Mouse (Mus musculus) CD4-positive, CD25-positive, alpha-beta regulatory T cell, adult 4 months (primary cell): ENCODE measurements around the gene Opa3. TPM values are rescaled to one million over a fixed set of nuclear protein-coding genes. Genes with fewer than 3 reads are reported as not detected.

Experiments used
- ATAC-seq: one replicate; pipeline ENCODE4 v1.8.0; 2017
- polyA plus RNA-seq, 2 experiments: library from polyadenylated mRNA; unstranded; fragments of 100-300 nt; shearing (Covaris generic); gene quantifications; one replicate each; pipeline ENCODE4 v1.2.1; 2017

Opa3 gene
- polyA plus RNA-seq, 2 experiments from 2014 or later = 15.2 to 24.0 TPM

DNA sequence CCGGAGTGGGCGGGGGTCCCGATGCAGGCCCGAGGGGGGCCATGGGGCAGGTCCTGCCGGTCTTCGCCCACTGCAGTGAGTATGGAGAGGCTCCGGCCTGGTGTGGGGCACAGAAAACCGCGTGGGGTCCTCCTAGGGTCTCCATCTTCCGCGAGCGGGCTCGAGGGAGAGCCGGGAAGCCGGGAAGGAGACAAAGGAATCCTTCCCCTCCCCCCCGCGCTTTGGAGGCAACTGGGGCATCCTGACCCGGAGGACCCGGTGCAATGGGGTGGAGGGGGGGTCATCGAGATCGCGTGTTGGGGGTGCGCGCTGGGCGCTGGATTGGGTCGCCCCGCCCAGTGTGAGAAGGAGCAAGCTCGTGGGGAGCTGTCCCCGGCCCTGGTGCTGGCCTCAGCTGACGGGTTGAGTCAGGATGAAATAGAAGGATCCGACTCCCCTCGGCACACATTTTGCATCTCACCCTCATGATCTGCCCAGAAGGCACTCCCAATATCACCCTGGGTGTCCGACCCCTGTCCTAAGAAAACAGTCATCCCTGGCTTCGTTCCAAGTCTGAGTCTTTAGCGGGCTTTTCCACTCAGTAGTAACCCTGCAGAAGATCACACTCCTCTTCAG lies 54.8 kb downstream of the Opa3 start:
- ATAC-seq = peak; percentile 38

DNA sequence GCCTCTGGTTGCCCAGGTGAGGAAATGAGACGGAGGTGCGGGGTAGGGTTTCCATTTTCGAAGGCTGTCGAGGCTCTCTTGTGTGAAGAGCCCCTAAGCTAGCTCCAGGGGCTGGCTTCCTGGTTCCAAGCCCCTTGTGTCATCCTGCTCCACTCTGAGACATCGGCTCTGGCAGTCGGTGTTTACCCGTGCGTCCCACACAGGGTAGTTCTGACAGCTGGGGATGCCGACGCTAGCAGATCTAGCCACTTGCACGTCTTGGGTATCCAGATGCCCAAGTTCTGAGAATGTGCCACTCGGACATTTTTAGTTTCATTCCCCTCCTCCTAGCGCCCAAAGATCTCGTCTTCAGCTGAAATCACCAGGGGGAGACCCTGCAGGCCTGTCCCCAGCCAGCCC lies 55.3 kb downstream of the Opa3 start:
- no peak for ATAC-seq

DNA sequence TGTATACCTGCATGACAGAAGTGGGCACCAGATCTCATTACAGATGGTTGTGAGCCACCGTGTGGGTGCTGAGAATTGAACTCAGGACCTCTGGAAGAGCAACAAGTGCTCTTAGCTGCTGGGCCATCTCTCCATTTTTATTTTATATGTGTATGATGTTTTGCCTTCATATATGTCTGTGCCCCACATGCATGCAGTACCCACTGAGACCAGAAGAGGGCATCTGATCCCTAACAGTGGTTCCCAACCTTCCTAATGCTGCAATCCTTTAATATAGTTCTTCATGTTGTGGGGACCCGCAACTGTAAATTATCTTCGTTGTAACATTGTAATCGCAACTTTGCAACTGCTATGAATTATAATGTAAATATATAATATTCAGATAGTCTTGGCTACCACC lies 56.6 kb downstream of the Opa3 start:
- no peak for ATAC-seq

DNA sequence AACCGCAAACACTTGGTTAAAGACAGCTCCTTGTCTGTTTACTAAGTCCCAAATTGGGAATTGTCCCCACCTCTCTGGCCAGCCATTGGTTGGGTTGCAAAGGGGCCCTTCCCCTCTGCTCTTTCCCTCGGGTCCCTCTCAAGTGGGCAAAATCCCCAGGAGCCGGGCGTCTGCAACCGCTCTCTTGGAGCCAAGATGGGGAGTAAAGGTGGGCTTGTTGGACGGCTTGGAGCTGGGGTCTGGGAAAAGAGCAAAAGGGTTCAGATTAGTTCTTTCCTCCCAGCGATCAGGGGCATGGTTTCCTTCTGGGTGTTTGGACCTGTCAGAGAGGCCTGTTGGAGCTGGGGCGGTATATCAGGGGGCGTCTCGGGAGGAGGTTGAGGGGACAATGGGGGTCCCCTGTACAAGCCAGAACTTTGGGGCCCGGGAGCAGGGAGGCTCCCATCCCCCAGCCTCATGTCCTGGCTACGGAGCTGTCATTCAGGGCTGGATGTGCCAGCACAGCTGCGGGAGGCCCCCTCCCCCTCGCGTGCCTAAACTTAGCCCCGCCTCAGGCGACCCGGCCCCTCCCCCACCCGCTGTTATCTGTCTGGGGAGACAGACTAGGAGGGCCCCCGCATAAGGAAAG lies 62.9 kb downstream of the Opa3 start:
- no peak for ATAC-seq

DNA sequence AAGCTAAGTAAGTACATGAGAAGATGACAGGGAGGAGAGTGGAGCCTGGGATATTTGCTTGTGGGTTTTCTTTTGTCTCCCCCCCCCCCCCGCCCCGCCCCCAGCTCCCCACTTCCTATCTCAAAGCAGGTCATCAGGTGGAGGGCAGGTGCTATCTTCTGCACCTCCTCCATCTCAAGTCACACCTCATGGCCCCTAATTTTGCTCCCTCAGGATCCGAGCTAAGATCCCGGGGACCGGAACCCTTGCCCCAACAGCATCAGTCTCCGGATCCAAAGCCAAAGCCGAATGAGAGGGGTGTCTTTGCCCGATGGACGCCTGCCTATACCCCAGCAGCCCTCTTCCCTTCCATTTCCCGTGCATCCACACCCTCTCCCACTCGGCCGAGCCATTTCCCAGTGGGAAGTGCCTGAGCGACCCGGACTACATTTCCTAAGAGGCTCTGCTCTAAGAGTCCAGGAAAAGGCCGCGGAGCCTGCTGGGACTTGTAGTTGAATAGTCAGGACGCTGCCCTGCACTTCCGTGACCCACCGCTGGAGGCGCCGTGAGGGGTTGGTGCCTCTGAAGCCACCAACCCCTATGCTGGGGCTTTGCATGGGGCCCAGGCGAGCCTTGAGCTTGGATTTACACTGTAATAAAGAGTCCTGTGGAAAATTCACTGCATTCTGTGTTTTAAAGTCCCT lies 67.5 kb downstream of the Opa3 start:
- peak; percentile 80 for ATAC-seq

DNA sequence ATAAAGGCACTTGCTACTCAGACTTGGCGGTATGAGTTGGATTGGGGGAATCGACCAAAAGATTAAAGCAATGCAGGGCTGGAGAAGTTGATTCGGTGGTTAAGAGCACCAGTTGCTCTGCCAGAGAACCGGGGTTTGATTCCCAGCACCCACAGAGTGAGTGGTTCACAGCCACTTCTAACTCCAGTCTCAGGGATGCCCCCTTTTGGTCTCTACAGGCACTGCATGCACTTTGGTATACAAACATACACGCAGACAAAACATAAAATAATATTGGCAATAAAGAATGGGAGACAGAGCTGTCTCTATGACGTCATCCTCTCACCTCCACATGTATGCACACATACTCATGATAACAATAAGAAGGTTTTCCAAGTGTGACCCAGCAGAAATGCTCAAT lies 68.9 kb downstream of the Opa3 start:
- ATAC-seq = no peak

DNA sequence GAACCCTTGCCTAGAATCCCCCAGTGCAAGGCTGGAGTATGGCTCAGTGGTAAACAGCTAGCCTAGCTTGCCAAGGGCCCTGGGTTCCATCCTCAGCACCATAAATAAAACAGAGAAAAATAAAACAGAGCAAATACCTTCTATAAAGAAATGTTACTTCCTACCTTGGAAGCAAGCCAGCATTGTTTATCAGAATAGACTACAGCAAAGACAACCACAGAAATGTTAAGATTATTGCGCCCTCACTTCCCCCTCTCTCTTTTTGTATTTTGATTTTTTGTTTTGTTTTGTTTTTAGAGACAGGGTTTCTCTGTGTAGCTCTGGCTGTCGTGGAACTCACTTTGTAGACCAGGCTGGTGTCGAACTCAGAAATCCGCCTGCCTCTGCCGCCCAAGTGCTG lies 69.7 kb downstream of the Opa3 start:
- ATAC-seq = no peak

DNA sequence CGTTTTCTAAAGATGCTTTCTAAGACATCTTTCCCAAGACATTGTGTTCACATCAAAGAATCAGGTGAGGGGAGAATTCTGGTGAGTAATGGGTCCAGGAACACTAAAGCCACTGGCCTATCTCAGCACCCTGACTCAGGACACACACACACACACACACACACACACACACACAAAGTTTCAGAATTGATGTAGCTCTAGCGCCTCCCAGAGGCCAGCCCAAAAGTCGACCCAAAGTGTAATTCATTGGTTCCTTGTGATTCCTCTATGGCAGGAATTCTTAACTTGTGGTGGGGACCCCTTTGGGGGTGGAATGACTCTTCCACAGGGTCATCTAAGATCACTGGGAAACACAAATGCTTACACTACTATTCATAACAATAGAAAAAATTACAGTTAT lies 71.1 kb downstream of the Opa3 start:
- ATAC-seq = no peak

DNA sequence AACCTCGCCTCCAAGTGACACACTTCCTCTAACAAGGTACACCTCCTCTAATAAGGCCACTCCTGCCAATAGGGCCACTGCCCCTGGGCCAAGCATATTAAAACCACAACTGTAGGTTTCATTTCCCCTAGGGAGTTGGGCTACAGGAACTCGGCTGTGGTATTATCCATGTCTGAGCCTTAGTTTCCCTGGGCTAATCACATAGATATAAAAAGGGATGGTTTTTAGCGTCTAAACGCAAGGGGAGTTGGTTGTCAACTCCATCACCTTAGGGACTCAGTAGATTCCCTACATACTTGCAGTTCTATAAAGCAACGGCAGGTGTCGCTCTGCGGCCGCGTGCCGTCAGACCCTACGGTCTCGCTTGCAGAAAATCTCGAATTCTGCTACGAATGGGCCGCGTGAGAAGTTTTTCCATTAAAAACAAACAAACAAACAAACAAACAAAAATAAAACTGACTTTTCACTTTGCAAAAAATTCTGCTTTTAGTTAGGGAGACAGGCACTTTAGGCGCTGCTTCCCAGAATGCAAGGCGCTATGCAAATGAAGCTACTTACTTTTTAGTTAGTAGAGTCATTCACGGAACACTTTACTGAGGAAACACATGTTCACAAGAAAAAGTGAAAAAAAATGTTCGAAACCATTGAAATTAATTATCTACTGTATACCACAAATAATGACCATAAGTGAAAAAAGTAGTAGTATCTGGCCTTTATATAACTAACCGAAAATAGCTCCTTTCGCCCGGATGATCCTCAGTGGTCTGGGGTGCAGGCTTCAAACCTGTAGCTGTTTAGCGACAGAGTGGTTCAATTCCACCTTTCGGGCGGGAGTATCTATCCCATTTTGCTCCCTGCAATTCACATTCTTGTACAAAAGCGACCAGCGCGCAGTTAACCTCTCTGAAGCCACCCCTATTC lies 72.6 kb downstream of the Opa3 start:
- ATAC-seq = peak; percentile 69

DNA sequence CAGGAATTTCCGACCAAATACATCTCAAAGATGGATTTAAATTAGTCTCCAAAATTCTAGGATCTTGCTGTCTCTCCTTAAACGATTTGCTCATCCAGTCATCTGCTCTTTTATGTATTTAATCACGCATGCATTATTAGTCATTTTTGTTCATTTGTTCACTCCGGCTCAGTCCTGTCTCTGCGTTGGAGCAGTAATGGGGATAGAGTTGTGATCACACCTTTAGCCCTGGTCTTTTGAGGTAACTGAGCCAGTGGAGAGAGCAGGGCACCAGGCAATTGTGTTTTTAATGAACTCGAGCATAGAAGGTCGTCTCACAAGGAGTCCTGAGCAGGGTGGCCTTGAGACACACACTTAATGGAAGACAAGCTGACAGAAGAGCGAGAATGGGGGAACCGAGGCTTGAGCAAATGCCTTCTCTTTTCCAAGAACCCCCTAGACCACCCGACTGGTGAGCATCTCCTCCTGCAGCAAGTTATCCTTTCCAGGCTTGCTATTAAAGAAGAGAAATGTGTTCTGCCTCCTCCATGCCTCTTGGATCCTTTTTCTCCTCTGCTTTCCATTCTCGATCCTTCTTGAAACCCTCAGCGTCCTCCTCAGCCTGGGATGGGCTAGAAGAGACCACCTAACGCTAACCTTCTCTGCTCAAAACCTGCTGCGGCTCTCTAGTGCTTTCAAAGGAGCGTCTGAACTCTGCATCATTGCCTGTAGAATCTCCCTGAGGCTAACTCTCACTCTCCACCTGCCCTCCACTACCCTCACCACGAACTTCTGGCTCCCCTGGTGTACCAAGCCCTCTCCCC lies 73.5 kb downstream of the Opa3 start:
- no peak for ATAC-seq

DNA sequence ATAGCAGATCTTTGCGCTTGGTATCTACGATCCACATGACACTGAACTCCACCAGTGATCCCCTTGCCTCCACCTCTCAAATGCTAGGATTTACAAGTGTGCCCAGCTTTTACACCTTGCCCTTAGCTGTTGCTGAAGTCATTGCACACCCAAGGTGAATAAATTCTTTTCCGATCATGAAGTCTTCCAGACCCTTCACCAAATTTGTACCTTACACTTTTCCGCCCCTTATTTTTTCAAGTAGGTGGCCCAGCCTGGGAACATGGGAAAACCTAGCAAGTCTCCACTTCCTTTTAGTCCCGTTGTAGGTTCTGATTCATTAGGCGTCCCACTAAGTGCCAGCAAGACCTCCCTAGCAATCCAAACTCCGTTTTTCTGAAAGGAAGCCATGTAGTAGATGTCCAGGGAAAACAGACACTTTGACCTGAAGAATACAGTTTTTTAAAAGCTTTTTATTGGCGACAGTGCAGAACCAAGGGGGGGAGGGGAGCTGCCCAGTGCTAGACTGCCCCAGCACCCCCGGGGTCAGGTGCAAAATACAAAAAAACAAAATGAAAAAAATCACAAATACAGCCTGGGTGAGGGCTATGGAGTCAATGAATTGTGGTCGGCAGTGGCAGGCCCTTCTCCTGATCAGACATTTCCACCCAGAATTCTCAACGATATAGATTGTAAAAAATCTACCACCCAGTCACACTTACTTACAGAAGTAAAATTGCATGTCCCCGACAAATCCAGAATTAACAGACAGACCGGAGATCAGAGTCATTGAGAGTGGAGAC lies 74.3 kb downstream of the Opa3 start:
- ATAC-seq = no peak

DNA sequence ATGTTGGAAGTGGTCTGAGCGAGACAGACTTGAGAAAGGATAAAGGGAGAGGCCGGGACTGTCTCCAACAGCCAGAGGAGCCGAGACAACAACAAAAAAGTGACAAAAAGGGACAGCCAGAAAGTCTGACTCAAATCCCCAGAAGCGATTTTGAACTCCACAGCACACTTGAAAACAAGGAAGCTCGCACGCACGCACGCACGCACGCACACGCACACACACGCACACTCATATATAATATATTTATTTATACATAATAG lies 74.8 kb downstream of the Opa3 start:
- ATAC-seq = no peak

DNA sequence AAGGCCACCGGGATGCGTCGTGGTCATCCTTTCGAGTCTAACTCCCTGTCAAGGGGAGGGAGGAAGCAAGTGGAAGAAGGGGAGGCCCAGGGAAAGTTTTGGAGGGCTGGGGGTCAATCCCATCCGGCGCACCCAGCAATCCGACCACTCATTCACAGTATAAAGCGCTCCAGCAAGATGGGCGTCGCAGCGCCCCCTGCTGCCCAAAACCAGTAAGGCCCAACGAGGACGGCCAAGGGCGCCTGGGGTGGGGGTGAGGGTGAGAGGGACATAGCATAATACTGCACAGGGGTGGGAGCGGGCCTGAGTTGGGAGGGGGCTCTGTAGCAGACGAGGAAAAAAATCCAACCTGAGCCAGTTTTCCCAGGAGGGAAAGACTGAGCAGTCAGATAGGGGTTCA lies 75.6 kb downstream of the Opa3 start:
- ATAC-seq = peak; percentile 28

DNA sequence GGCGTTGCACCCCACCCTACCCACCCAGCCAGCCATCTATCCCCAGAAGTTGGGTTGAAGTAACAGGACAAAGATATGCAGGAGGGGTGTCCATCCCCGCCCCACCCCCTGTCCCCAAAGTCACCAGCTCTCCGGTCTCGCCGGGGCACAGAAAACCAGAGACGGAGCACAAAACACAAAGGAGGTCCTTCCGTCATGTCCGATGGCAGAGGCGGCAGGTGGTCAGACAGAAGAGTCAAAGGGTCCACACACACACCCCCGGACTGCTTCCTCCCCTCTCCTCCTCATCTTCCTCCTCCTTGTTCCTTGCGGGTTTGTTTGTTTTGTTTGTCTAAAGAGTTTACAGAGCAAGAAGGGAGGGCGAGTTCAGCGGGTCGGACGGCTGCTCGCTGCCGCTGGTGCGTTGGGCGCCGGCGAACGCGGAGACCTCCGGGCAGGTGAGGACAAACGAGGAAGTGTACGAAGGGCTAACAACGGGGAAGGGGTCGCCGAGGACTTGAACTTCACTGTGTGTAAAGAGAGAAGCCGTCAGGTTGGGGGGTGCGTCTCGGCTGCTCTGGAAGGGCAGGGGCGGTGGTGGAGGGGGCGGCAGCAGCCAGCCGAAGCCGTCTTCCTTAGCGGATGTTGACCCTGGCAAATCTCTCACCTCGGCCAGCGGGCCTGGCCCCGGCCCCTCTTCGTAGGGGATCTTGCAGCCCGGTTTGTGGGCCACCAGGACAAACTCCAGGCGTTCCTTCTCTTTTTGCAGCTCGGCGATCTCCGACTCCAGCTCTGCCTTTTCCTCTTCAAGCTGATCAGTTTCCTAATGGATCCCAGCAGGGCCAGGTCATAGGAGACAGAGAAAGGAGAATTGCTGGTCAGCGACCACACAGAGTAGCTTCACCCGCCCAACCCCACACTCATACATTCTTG lies 76.6 kb downstream of the Opa3 start:
- ATAC-seq = no peak

DNA sequence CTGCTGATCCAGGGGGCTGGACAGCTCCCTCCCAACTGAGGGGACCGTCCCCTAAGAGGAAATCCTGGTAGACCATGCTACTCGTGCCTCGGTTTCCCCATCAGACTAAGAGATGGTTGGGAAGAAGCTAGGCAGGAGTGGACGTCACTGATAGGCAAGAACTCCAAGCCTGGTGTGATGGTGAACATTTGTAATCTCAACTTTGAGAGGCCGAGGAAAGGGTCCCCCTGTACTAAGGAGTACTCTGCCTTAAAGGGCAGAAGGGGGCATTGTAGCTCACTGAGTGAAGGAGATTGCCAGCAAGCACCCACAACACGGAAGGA lies 77.2 kb downstream of the Opa3 start:
- no peak for ATAC-seq

Other genes starting within 250 kb of the Opa3 start
- gene Nanos2, start 240.9 kb upstream of the Opa3 start, polyA plus RNA-seq = not detected
- 1 to 10 TPM; 1.7 to 3.0 TPM for gene Mypop, start 237.1 kb upstream of the Opa3 start, polyA plus RNA-seq
- gene Irf2bp1, start 224.3 kb upstream of the Opa3 start, polyA plus RNA-seq = 1 to 10 TPM; 2.0 to 2.4 TPM
- gene Foxa3, start 204.8 kb upstream of the Opa3 start, polyA plus RNA-seq = not detected
- 1 to 10 TPM; 5.0 to 6.4 TPM for gene Sympk, start 204.0 kb upstream of the Opa3 start, polyA plus RNA-seq
- gene Rsph6a, start 173.6 kb upstream of the Opa3 start, polyA plus RNA-seq = not detected
- not detected for gene Dmwd, start 152.1 kb upstream of the Opa3 start, polyA plus RNA-seq
- gene Dmpk, start 144.5 kb upstream of the Opa3 start, polyA plus RNA-seq = under 1 TPM in 1 of 2 experiments, not detected in 1; 0.44 TPM
- gene Six5, start 133.7 kb upstream of the Opa3 start, polyA plus RNA-seq = under 1 TPM; 0.46 to 0.83 TPM
- not detected for gene Gm4969, start 110.0 kb upstream of the Opa3 start, polyA plus RNA-seq
- 10 to 100 TPM; 23.1 to 29.0 TPM for gene Fbxo46, start 108.5 kb upstream of the Opa3 start, polyA plus RNA-seq
- 10 to 100 TPM in 1 of 2 experiments, 1 to 10 TPM in 1; 9.1 to 17.8 TPM for gene Qpctl, start 79.0 kb upstream of the Opa3 start, polyA plus RNA-seq
- 10 to 100 TPM; 63.0 to 77.3 TPM for gene Snrpd2, start 78.6 kb upstream of the Opa3 start, polyA plus RNA-seq
- gene Gipr, start 62.2 kb upstream of the Opa3 start, polyA plus RNA-seq = not detected
- gene Eml2, start 51.9 kb upstream of the Opa3 start, polyA plus RNA-seq = 10 to 100 TPM in 1 of 2 experiments, 1 to 10 TPM in 1; 10.0 to 30.1 TPM
- gene Gpr4, start 15.8 kb upstream of the Opa3 start, polyA plus RNA-seq = under 1 TPM in 1 of 2 experiments, not detected in 1; 0.11 TPM
- 100 to 1,000 TPM in 1 of 2 experiments, 10 to 100 TPM in 1; 52.3 to 109 TPM for gene Vasp, start 43.5 kb downstream of the Opa3 start, polyA plus RNA-seq
- gene Ppm1n, start 51.7 kb downstream of the Opa3 start, polyA plus RNA-seq = 1 to 10 TPM; 1.7 to 2.1 TPM
- gene Rtn2, start 54.3 kb downstream of the Opa3 start, polyA plus RNA-seq = not detected
- gene Fosb, start 81.7 kb downstream of the Opa3 start, polyA plus RNA-seq = 1 to 10 TPM in 1 of 2 experiments, under 1 TPM in 1; 0.35 to 2.7 TPM
- 10 to 100 TPM; 71.2 to 78.1 TPM for gene Ercc1, start 116.4 kb downstream of the Opa3 start, polyA plus RNA-seq
- gene Cd3eap, start 131.1 kb downstream of the Opa3 start, polyA plus RNA-seq = 10 to 100 TPM; 15.8 to 17.6 TPM
- gene Ppp1r13l, start 131.4 kb downstream of the Opa3 start, polyA plus RNA-seq = not detected
- 10 to 100 TPM; 10.1 to 11.6 TPM for gene Ercc2, start 153.7 kb downstream of the Opa3 start, polyA plus RNA-seq
- 1 to 10 TPM; 2.6 to 3.3 TPM for gene Klc3, start 175.8 kb downstream of the Opa3 start, polyA plus RNA-seq
- not detected for gene Ckm, start 176.4 kb downstream of the Opa3 start, polyA plus RNA-seq
- gene Mark4, start 230.5 kb downstream of the Opa3 start, polyA plus RNA-seq = 1 to 10 TPM in 1 of 2 experiments, under 1 TPM in 1; 0.91 to 1.3 TPM
- not detected for gene Exoc3l2, start 235.0 kb downstream of the Opa3 start, polyA plus RNA-seq